Mouse (Mus musculus): ENCODE results near the gene Ccdc9b. TPM values are rescaled to one million over a fixed set of nuclear protein-coding genes. Genes with fewer than 3 reads are reported as not detected.

Ccdc9b gene
- 0.39 TPM for polyA plus RNA-seq (2014; fragmentation: Illumina TruSeq; extraction: RNeasy Lipid Tissue Mini Kit (QIAGEN cat#74804); ENCODE audit: low read depth, low replicate concordance)

DNA sequence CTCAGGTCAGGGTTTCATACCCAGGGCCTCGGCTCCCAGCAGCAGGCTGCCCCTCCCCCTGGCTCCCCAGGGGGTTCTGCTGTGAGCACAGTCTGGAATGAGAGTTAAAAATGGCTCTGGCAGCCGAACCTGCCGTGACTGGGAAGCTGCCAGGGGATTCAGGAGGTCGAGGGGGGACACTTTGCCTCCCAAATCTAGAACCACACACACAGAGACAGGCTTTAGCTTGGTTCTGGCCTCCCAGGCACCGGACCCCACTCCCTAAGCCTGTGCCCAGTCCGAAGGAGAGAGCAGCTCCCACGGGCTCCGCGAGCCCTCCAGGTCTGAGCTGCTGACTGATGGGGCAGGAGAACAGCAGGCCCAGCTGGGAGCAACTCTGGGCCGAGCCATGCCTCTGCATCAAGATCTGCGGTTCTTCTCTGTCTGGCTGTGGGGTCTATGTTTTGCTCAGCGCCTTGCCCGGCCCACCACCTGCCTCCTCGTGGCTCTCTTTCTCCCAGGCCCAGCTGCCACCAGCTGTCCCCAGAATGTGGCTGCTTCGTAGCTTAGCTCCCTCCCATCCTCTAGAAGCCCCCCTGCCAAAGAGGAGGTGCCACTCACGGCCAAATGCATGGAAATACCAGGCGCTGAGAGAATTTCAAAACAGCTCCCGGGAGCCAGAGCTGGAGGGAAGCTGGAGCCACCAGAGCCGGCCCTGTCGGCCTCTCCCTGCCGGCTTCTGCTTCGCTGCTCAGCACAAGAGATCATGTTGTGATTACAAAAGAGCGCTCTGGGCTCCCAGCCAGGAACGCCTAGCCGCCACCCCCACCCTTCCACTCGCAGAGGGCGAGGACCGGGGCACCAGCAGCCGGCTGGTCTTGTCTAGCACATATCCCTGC, at the start of gene Ccdc9b:
Ccdc9b (minus strand) TSS at position 756 of the 878 bp plus-strand sequence.

GRCm38 (mm10) chr2:118779504-118780480, 17.3 kb upstream of the Ccdc9b start, which contains the start of gene Disp2:
Gene Disp2 (plus strand): TSS chr2:118779719.

GRCm38 (mm10) chr2:118772158-118772874, 9.9 kb upstream of the Ccdc9b start, which contains the start of gene Phgr1:
Gene Phgr1 (plus strand): TSS chr2:118772769.

DNA sequence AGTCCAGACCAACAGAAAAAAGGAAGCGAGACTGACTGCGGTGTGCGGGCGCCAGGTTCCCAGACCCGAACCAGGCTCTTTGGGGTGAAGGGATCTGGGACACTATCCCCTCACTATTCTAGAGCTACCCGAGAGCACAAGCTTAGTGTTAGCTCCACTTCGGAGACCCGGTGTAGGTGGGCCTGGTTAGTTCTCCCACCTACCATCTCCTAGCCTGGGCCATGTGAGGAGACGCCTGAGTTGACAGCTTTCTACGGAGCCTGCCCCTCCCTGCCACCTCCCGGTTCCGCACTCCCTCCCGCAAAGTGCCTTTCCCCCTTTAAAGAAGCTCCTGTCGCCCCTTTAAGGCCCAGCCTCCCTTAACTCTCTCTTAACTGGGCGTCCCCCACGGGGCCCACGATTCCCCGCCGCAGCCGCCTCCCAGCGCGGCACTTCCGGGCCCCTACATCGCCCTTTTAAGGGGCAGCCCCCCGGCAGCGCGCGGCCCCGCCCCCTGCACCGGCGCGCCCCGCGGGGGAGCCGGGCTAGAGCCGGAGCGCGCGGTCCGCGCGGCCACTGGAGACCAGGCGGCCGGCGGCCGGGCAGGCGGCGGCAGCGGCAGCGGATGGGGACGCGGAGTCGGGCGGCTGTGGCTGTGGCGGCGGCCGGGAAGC, 17.1 kb downstream of the Ccdc9b start, which contains the start of gene Inafm2:
Inafm2 (plus strand) TSS at position 527 of the 653 bp plus-strand sequence.

DNA sequence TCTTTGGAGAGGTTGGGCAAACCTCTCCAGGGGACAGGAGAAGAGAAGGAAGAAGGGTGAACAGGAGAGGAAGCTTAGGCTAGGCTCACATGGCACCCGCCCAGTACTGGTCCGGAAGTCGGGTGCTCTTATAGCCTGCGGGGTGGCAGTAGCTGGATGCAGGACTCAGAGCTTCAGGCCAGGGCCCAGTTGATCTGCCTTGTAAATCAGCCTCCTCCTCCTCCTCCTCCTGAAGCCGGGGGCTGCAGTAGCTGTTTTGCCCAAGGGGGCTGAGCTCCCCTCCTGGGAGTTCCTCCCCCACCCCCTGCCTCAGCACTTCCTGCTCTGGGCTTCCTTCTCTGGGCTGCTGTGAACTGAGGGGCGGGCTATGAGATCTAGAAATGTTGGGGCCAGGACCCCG, 34.1 kb downstream of the Ccdc9b start, which contains the start of gene Plcb2:
Plcb2 (minus strand) TSS at position 102 of the 400 bp plus-strand sequence.

Other genes starting within 250 kb of the Ccdc9b start
- 0.32 TPM for gene Bmf, start 213.0 kb downstream of the Ccdc9b start, polyA plus RNA-seq (2014; fragmentation: Illumina TruSeq; extraction: RNeasy Lipid Tissue Mini Kit (QIAGEN cat#74804); ENCODE audit: low read depth, low replicate concordance)
- 41.9 TPM for gene Bub1b, start 164.4 kb downstream of the Ccdc9b start, polyA plus RNA-seq (2014; fragmentation: Illumina TruSeq; extraction: RNeasy Lipid Tissue Mini Kit (QIAGEN cat#74804); ENCODE audit: low read depth, low replicate concordance)
- gene Pak6, start 99.4 kb downstream of the Ccdc9b start, polyA plus RNA-seq (2014; fragmentation: Illumina TruSeq; extraction: RNeasy Lipid Tissue Mini Kit (QIAGEN cat#74804); ENCODE audit: low read depth, low replicate concordance) = 0.71 TPM
- 0.57 TPM for gene Ankrd63, start 58.7 kb downstream of the Ccdc9b start, polyA plus RNA-seq (2014; fragmentation: Illumina TruSeq; extraction: RNeasy Lipid Tissue Mini Kit (QIAGEN cat#74804); ENCODE audit: low read depth, low replicate concordance)
- 3.0 TPM for gene Plcb2, start 34.2 kb downstream of the Ccdc9b start, polyA plus RNA-seq (2014; fragmentation: Illumina TruSeq; extraction: RNeasy Lipid Tissue Mini Kit (QIAGEN cat#74804); ENCODE audit: low read depth, low replicate concordance)
- 27.8 TPM for gene Inafm2, start 16.9 kb downstream of the Ccdc9b start, polyA plus RNA-seq (2014; fragmentation: Illumina TruSeq; extraction: RNeasy Lipid Tissue Mini Kit (QIAGEN cat#74804); ENCODE audit: low read depth, low replicate concordance)
- gene Phgr1, start 10.1 kb upstream of the Ccdc9b start, polyA plus RNA-seq (2014; fragmentation: Illumina TruSeq; extraction: RNeasy Lipid Tissue Mini Kit (QIAGEN cat#74804); ENCODE audit: low read depth, low replicate concordance) = not detected
- 0.13 TPM for gene Disp2, start 17.1 kb upstream of the Ccdc9b start, polyA plus RNA-seq (2014; fragmentation: Illumina TruSeq; extraction: RNeasy Lipid Tissue Mini Kit (QIAGEN cat#74804); ENCODE audit: low read depth, low replicate concordance)
- 186 TPM for gene Knstrn, start 51.3 kb upstream of the Ccdc9b start, polyA plus RNA-seq (2014; fragmentation: Illumina TruSeq; extraction: RNeasy Lipid Tissue Mini Kit (QIAGEN cat#74804); ENCODE audit: low read depth, low replicate concordance)
- 17.3 TPM for gene Ivd, start 99.3 kb upstream of the Ccdc9b start, polyA plus RNA-seq (2014; fragmentation: Illumina TruSeq; extraction: RNeasy Lipid Tissue Mini Kit (QIAGEN cat#74804); ENCODE audit: low read depth, low replicate concordance)
- gene Bahd1, start 137.7 kb upstream of the Ccdc9b start, polyA plus RNA-seq (2014; fragmentation: Illumina TruSeq; extraction: RNeasy Lipid Tissue Mini Kit (QIAGEN cat#74804); ENCODE audit: low read depth, low replicate concordance) = 3.1 TPM
- 0.49 TPM for gene Chst14, start 163.8 kb upstream of the Ccdc9b start, polyA plus RNA-seq (2014; fragmentation: Illumina TruSeq; extraction: RNeasy Lipid Tissue Mini Kit (QIAGEN cat#74804); ENCODE audit: low read depth, low replicate concordance)